Mouse (Mus musculus): ENCODE measurements around the gene Zfp69. TPM values are rescaled to one million over a fixed set of nuclear protein-coding genes. Genes with fewer than 3 reads are reported as not detected.

Zfp69 gene
- 1.7 and 2.0 TPM in 2 replicates for polyA plus RNA-seq (2012; rRNA removed)

- peak; percentile 42 to 81 for DNase-seq (ENCODE audit: extremely low spot score in 1 of 2, low spot score in 1 of 2)
Observed at GRCm38 (mm10) chr4:120951428-120951973, at the start of gene Zfp69. TSS of gene Zfp69 (minus strand) at chr4:120951699.

DNA sequence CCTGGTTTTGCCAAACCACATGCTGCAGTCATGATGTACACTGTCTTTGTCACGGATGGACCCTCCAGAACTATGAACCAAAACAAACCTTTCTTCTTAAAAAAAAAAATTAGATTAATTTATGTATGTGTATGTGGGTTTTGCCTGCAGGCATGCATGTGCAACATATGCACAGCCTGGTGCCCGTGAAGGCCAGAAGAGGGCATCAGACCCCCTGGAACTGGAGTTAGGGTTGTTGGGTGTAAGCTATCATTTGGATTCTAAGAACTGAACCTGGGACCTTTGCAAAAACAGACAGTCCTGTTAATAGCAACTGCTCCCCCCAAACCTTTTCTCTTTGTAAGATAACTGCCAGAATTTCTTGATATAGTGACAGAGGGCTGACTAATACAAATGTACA lies 49.5 kb upstream of the Zfp69 start:
- no peak for DNase-seq (ENCODE audit: extremely low spot score in 1 of 2, low spot score in 1 of 2)

DNA sequence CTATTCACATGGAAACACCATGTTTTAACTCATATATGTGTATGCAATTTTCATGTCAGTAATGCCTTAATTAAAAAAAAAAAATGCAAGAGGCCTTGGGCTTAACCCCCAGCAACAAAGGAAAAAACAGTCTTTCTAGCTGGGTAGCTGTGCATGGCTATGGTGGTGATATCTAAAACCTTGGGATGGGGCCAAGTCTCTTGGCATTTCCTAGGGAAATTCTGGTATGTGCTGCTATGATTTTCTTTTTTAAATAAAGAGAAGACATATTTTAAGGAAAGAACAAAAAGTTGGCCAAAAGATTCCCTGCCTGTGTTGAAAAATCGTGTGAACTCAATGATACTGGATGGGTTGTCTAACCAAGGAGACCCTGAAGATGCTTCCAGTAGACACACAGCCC lies 44.4 kb upstream of the Zfp69 start:
- peak in 1 of 2 experiments; percentile 65 for DNase-seq (ENCODE audit: extremely low spot score in 1 of 2, low spot score in 1 of 2)

- DNase-seq (ENCODE audit: extremely low spot score in 1 of 2, low spot score in 1 of 2): no peak
Observed at GRCm38 (mm10) chr4:120993025-120993424, 41.5 kb upstream of the Zfp69 start.

GRCm38 (mm10) chr4:120992284-120992683 lies 40.8 kb upstream of the Zfp69 start:
- DNase-seq (ENCODE audit: extremely low spot score in 1 of 2, low spot score in 1 of 2): no peak

- no peak for DNase-seq (ENCODE audit: extremely low spot score in 1 of 2, low spot score in 1 of 2)
Observed at GRCm38 (mm10) chr4:120987319-120987718, 35.8 kb upstream of the Zfp69 start.

GRCm38 (mm10) chr4:120986446-120986845 lies 34.9 kb upstream of the Zfp69 start:
- DNase-seq (ENCODE audit: extremely low spot score in 1 of 2, low spot score in 1 of 2): peak in 1 of 2 experiments; percentile 70

GRCm38 (mm10) chr4:120978221-120978620 lies 26.7 kb upstream of the Zfp69 start:
- no peak for DNase-seq (ENCODE audit: extremely low spot score in 1 of 2, low spot score in 1 of 2)

GRCm38 (mm10) chr4:120975428-120975734 lies 23.9 kb upstream of the Zfp69 start:
- DNase-seq (ENCODE audit: extremely low spot score in 1 of 2, low spot score in 1 of 2): no peak

GRCm38 (mm10) chr4:120974711-120975427 lies 23.4 kb upstream of the Zfp69 start:
- DNase-seq (ENCODE audit: extremely low spot score in 1 of 2, low spot score in 1 of 2): peak in 1 of 2 experiments; percentile 50

- no peak for DNase-seq (ENCODE audit: extremely low spot score in 1 of 2, low spot score in 1 of 2)
Observed at GRCm38 (mm10) chr4:120971842-120972241, 20.3 kb upstream of the Zfp69 start.

- DNase-seq (ENCODE audit: extremely low spot score in 1 of 2, low spot score in 1 of 2): peak in 1 of 2 experiments; percentile 64
Observed at GRCm38 (mm10) chr4:120969382-120970146, 18.1 kb upstream of the Zfp69 start.

DNA sequence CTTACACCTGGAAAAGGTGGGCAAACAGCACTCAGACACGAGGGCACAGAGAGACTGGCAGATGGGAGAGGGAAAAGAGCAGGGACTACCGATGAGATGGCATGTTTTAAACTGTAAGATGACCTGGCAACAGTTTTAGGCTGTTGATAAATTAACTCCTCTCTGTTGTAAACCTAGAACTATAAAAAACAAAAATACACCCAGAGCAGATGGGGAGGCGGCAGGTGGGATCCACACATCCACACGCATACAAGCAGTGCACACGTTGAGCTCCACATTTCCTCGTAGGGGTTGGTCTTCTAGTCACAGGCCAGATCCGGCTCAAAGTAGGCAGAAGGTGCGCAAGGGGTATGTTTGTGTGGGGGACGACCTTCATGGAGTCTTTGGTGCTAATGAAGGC lies 17.0 kb upstream of the Zfp69 start:
- DNase-seq (ENCODE audit: extremely low spot score in 1 of 2, low spot score in 1 of 2): no peak

DNA sequence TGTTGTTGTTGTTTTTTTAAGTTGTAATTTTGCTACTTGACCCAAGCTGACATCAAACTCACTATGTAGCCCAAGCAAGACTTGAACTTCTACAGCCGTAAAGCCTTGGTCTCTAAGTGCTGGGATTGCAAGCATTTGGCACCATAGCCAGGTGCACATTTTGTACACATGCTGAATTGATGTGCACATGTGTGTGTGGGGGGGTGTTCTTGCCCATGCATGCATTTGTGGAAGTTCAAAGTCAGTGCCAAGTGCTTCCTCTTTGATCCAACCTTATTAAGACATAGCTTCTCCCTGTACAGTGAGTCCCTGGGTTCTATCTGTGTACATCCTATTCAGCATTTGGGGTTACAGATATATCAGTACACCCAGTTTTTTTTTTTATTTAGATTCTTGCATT lies 4.1 kb upstream of the Zfp69 start:
- DNase-seq (ENCODE audit: extremely low spot score in 1 of 2, low spot score in 1 of 2): no peak

DNA sequence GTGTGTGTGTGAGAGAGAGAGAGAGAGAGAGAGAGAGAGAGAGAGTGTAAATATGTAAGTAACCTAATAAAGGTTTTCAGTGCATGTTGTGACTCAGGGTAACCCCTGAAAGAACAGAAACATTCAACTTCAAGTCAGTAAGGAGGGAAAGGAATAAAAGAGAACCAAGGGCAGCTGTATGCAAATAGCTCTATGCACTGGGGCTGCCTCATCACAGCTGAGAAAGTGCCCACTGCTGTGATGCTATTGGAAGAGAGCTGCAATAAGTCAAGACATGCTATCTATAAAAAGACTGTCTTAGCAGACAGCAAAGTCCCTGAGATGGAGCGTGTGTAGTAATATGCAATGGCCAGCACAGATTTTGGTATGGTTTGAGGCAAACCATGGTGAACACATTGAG lies 2.2 kb upstream of the Zfp69 start:
- DNase-seq (ENCODE audit: extremely low spot score in 1 of 2, low spot score in 1 of 2): no peak

GRCm38 (mm10) chr4:120953038-120953437 lies 1.5 kb upstream of the Zfp69 start:
- no peak for DNase-seq (ENCODE audit: extremely low spot score in 1 of 2, low spot score in 1 of 2)

DNA sequence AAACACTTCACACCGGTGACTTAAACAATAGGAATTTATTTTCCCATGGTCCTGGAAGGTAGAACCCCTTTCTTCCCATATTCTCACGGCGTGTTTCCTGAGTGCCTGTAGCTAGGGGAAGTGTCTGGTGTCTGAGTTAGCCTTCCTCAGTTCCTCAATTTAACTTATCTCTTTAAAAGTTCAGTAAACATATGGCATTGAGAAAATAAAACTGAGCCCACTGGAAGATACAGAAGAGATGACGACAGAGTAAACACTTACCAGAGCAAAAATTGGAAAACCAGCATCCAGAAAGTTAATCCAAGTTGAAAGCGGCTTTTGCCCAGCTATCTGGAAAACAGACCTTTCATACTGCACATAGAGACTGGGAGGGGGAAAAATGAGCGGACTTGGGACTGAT lies 664 bp upstream of the Zfp69 start:
- DNase-seq (ENCODE audit: extremely low spot score in 1 of 2, low spot score in 1 of 2): no peak

GRCm38 (mm10) chr4:120950763-120951427 lies 604 bp downstream of the Zfp69 start:
- DNase-seq (ENCODE audit: extremely low spot score in 1 of 2, low spot score in 1 of 2): no peak

DNA sequence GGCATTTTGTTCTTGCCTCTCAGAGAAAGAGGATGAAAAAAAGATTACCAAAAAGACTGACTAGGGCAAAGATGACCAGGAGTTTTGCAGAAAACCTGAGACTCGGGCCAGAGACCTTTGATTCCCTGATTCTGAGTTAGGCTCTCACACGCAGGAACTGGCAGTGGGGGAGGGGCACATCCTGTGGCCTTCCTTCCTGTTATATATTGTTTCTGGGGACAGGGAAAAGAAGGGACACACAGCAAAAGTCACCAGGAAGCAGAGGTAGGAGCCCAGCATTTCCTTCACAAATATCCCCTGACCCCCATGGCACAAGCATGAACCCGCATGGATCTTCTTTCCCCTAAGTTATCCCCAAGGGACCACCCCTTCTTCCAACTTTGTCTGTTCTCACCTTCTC lies 2.6 kb downstream of the Zfp69 start:
- no peak for DNase-seq (ENCODE audit: extremely low spot score in 1 of 2, low spot score in 1 of 2)

DNA sequence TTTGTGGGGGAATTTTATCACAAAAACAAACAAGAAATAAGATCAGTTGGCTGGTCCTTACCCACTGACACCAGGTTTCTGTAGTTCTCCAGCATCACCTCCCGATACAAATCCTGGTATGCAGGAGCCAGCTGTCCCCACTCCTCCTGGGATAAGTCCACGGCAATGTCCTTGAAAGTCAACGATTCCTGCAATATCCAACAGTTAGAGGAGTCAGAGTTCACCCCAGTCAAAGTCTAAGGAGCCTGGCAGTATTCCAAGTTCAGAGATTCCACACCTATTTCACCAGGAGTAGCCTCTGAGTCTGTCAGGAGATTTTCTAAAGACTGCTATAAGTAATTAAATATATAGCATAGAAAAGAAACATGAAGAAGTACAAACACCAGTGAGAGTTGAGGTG lies 16.5 kb downstream of the Zfp69 start:
- DNase-seq (ENCODE audit: extremely low spot score in 1 of 2, low spot score in 1 of 2): no peak

DNA sequence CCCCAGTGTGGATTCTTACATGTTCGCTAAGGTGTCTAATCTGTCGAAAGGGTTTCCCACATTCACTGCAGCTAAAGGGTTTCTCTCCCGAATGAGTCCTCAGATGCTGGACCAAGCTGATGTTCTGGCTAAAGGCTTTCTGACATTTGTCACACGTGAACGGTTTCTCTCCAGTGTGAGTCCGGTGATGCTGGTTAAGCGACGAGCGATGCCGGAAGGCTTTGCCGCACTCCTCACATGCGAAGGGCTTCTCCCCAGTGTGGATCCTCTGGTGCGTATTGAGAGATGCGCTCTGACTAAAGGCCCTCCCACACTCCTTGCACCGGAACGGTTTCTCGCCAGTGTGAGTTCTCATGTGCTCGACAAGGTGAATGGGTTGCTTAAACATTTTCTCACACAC lies 20.8 kb downstream of the Zfp69 start:
- DNase-seq (ENCODE audit: extremely low spot score in 1 of 2, low spot score in 1 of 2): no peak

Measured in frontal cortex, adult 2 months (tissue).